Mouse (Mus musculus): ENCODE measurements around the gene Zeb2. TPM values are rescaled to one million over a fixed set of nuclear protein-coding genes. Genes with fewer than 3 reads are reported as not detected.

Gene Zeb2
- polyA plus RNA-seq, 1 experiment: 57.8 TPM

DNA sequence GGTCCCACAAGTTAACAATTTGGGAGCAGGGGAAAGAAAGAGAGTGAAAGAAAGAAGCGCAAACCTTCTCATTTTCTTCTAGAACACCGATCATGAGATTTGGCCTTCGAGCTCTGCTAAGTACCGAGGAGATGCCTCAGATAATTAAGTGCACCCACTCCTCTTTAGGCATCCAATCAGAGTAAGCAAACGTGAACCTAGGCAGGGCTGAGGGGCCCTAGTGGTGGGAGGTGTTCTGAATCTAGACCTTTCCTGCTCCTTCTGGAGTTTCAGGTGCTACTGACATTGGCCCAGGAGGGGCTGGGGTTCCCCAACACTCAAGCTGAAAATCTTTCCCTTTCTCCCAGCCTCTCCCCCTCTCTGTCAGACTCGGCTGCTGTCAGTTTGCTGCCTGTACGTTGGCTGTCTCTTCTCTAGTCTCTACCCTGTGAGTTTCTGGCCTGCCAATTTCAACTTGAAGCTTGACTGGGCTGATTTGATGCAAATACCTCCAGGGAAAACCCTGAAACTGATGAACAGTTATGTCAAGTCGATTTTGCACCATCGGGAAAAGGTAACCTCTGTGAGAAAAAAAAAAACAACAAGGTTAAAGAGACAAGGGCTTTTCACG, 20.5 kb downstream of the Zeb2 start:
- no peak for DNase-seq (ENCODE audit: low read depth)

DNA sequence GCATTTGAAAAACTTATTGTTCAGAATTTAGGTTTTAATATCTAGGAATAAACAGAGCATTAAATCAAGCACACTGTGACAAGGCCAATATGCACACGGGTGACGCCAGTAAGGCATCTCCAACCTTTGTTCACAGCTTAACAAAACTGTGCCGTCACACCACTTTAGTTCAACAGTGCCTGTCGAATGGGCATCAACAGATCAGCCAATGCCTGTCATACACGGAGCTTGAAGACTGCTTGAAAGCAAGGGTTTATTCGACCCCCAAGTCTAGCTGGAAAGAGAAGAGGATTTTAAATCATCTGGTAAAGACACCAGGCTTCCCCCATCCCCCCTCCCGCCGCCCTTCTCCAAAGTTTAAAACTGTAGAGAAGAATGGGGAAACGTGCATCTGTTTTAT, 21.4 kb downstream of the Zeb2 start:
- no peak for DNase-seq (ENCODE audit: low read depth)

DNA sequence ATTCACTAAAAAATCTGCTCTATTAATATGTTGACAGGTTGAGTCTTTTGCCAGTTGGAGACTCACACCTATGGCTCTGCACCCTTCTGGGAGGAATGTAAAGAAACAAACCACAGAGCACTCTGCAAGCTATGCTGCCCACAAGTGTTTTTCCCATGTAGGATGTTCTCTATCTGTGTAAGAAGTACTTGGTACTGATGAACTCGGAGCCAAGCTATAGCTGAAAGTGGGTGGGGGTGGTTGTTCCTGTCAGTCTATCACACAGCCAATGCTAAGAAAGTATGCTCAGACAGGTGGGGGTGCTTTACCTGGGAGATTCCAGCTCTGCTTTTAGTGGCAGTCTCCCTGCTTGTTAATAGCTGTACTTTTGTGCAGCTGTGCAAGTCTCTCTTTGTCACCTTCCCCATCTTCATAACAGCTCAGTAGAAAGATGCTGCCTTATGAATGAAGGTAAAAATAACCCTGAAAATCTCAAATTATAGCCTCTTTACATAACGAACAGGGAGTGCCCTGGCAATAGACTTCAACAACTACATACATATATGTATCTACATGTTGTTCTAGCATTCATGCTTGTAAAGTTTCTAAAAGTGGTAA, 22.7 kb downstream of the Zeb2 start:
- DNase-seq (ENCODE audit: low read depth): no peak

DNA sequence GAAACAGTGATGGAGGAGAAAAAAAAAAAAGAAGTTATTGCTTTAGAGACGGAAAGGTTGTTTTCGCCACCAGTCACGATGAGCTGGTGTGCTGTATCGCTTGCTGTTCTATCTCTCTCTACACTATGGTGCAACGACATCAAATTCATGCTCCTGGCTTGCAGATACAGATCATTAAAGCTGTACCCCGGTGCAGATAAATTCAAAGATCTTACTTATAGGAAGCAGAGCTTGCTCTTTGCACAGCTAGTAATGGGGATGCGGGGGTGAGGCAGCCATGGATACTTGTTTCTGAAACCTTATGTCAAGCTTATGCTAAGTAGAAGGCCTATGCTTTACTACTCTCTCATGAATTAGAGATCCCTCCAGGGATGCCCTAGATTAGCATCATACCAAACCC, 23.7 kb downstream of the Zeb2 start:
- DNase-seq (ENCODE audit: low read depth): no peak

DNA sequence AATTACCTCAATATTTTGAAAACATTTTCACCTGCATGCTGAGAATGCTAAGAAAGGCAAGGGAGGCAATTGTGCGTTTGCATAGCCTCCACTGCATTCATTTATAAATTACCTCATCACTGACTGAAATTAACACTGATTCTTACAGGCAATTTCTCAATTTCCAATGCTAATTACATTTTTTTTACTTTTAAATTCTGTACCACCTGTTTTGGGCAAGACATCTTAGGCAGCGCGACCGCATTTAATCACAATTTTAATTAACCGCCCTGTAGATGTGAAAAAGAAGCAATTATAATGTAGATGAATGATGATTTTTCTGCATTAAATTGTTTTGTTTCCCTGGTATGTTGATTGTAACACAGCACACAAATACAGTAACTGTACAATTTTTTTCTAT, 24.5 kb downstream of the Zeb2 start:
- DNase-seq (ENCODE audit: low read depth): no peak

DNA sequence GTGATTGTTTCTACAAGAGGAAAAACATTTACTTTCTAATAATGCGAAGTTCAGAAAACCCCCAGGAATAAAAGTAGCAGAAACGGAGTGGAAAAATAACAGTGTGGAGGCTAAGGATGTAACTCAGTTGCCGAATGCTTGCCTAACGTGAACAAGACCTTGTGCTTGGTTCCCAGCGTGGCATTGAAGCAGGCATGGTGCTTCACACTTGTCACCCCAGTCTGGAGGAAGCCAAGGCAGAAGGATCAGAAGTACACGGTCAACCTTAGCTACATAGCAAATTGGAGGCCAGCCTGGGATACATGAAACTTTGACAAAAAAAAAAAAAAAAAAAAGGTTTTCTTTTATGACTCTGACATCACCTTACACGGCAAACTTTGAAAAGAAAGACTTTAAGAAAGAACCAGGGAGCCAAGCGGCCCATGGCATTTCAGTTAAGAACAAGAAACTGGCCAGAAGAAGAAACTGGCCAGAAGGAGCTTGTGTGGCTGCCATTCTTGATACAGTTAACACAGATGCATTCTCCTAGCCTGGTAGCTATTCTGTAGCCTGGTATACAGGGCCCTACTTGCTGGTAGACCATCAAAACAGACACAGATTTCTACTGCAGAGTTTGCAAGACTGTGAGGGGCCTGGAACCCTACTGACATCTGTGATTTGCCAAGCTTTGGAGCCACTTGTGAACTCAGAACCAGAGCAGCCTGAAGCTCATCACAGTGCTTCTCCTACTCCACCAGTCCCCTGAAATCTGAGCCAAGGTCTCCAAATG, 26.5 kb downstream of the Zeb2 start:
- no peak for DNase-seq (ENCODE audit: low read depth)

DNA sequence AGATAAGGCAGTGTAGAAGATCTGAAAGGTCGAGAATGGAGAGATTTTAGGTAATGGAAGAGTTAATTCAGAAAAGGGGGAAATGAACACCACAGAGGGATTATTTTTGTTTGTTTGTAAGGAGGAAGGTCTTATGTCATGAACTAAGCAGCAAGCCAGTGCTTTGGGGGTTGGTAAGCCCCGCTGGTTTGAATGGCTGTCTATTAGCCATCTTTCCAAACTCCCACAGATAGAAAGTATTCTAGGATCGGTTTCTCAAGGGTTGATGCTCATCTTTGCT, 28.0 kb downstream of the Zeb2 start:
- no peak for DNase-seq (ENCODE audit: low read depth)

DNA sequence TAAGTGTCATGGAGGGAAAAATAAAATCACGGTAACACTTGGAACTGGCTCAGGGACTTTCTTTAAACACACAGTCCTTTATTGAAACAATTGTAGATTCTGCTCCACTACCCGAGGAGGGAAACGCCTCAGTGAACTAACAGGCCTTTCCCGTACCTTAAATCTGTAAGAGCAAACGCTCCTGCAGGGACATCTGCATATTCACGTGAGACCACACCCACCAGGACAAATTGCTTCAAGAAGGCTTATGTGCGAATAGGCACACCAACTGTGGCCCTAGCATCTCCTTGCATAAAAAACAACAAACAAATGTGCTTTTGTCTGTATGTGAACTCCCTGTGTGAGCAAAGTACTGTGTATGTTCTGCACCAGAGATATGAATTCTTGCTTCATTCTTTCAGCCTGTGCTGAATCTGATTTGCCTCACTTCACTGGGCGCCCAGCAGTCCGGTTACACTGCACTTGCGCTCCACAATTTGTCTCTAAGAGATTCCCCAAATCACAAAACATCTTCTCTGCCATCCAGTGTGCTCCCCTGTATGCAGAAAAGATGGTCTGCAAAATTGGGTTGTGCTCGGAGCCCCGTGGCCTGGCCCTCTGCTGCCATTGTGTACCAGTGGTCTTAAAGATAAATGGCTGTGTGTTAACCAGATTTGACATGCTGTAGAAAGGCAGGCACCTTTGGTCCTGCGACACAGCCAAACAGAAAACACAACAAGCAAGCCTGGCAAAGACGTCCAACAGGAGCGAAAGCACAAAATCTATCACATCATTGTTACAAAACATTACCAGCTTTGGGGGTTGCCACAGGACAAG, 28.6 kb downstream of the Zeb2 start:
- no peak for DNase-seq (ENCODE audit: low read depth)

DNA sequence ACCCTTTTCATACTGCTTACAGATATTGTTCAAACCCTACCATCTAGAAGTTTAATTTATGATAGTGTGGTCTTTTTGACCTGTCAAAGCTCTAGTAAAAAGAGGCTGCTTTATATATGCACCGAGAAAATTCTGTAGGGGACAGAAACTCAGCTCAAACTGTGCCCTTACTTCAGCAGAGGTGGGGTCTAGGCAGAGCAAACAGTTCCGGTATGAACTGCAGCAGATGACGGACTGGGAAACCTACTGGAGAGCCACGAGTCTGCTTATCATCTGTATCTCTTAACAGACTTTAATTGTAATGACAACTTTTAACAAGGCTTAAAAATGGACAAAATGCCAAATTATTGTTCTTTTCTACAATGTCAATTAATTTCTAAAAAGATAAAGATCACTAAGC, 30.0 kb downstream of the Zeb2 start:
- no peak for DNase-seq (ENCODE audit: low read depth)

DNA sequence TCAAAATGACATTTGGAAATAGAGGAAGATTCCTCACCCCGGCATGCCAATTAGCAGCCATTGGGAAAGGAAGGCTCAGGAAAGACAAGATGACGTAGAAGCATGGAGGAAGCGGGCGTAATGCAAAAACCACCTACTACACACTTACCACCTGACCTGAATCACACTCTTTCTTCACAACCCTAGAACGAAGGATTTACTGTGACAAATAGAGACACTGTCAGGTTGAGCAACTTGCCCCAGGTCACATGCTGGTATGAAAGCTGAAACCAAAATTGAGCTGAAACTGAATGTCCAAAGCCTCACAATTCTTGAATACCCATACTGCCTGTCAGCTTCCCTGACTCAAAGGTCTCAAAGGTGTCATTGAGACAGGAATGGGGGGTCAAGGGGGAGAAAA, 31.5 kb downstream of the Zeb2 start:
- DNase-seq (ENCODE audit: low read depth): peak; percentile 30

DNA sequence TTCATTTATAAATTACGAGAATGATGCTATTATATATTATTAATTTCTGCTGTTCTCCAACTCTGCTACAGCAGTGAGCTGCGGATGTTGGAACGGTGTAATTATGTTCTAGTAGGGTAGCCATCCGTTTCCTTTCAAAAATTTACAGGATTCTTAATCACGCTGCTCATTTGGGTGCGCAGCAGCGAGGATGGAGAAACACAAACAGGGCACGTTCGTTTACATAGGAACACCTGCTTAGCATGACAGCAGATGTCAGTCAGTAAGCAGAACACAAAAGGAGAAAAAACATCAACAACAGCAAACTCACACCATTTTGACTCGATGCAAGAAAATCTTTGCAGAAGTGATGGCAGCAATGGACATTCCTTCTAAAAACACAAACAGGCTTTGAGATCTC, 34.2 kb downstream of the Zeb2 start:
- DNase-seq (ENCODE audit: low read depth): no peak

DNA sequence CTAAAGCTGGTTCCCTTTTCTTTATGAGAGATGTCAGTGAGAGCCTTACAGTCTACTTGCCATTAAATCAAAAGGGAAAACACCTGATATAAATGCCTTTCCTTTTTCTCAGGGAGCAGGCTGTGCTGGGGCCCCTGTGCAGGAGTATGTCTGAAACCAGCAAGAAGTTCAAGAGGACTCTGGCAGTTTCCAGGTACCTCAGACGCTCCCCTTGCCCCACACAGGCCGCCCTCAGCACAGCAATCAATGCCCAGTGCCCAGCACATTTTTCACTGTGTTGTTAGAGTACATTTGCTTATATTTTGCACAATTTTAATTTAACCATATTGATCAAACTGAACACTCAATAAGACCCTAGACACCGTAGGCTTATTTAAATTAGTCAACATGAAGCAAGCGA, 35.6 kb downstream of the Zeb2 start:
- DNase-seq (ENCODE audit: low read depth): no peak

DNA sequence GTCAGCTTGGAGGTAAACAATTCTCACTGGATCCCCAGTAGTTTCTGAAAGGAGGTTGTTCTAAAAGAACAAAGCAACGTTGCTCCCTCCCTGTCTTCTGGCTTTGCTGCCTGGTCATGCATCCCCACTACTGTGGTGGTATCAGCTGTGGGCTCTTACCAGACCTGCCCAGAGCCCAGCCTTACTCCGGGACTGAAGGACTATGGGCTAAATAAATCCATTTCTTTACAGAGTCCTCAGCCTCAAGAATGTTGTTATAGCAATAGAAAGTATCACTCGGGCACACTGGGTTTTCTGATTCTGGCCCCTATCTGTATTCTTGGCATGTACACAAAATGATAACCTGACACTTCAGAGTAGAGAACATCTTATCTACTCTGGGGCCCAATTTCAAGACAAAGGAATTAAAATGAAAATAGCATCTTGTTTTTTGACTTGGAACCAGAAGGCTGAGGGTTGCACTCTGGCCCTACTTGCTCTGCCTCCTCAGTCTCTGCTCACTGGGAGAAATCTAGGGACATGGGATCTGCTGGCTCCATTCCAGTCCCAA, 39.2 kb downstream of the Zeb2 start:
- no peak for DNase-seq (ENCODE audit: low read depth)

DNA sequence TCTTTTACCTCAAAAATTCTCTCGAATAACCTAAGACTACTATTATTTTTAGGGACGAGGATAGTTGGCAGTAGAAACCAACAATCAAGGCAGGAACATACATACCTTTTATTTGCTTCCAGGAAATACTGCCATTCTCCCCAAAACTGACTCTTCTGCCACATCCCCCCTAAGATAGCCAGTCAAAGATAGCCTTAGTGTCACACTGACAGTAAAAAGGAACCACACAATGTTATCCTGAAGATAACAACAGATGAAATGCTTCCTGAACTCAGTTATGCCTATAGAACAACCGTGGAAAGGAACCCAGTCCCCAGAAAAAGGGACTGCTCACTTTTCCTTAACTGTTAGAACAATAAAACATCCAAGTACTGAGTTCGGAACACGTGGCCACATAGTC, 39.8 kb downstream of the Zeb2 start:
- no peak for DNase-seq (ENCODE audit: low read depth)

DNA sequence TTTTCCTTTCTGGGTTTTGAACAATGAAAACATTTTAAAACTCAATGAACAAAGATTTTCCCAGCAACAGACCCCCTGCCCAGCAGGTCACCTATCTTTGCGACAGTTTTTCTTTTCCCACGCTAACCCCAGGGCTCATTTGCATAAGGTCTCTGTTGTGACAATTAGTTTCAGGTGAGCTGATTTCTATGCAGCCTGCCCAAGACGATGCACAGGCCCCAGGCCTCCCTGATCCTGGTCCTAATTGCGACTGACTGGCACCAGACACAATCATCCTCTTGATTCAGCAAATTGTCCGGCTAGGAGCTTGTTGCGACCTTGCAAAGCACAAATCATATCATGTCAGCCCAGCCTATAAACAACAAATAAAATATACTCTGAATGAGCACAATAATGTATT, 44.2 kb downstream of the Zeb2 start:
- DNase-seq (ENCODE audit: low read depth): no peak

DNA sequence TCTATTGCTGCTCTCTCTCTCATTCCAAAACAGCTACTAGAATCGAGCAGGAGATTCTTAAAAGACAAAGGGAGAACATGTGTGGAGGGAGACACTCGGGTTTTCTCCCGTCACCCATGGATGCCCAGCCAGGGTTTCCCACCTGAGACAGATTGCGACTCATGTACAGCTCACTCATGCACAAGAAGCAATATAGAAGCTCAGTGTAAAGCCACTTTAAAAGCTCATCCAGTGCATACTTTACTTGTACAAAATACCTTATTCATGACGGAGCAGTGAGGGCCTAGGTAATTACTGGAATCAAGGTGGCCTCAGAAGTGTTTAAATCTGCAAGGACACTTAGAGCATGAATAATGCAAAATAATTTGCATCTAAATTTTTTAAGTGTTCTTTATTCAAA, 45.9 kb downstream of the Zeb2 start:
- no peak for DNase-seq (ENCODE audit: low read depth)

DNA sequence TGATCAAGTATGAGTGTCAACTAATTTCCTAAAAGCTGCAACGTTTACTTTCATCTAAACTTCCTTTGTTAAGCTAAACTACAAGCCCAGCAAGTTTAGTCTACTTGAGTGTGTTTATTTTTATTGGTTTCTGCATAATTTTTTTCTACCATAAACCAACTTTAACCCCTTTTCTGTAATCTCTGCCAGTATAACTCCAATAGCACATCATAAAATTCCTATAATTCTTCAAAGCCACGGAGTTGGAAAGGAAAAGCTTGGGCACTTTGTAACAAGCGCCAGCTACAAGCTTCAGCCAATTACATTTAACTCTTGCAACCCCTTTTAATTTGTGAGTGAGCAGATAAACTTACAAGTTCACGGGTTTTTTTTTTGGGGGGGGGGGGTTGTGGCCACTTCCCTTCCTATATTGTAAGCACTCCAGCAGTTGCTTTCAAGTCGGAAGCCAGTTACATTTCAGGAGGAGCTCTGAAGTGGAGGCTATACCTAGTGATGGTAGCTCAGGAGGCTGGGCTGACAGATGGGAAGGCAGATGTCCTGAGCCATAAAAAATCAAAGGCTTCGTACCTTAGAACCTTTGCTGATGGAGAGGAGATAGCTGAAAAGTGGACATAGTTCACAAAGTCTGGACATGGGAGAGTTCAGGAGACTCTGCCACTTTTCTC, 46.5 kb downstream of the Zeb2 start:
- no peak for DNase-seq (ENCODE audit: low read depth)

DNA sequence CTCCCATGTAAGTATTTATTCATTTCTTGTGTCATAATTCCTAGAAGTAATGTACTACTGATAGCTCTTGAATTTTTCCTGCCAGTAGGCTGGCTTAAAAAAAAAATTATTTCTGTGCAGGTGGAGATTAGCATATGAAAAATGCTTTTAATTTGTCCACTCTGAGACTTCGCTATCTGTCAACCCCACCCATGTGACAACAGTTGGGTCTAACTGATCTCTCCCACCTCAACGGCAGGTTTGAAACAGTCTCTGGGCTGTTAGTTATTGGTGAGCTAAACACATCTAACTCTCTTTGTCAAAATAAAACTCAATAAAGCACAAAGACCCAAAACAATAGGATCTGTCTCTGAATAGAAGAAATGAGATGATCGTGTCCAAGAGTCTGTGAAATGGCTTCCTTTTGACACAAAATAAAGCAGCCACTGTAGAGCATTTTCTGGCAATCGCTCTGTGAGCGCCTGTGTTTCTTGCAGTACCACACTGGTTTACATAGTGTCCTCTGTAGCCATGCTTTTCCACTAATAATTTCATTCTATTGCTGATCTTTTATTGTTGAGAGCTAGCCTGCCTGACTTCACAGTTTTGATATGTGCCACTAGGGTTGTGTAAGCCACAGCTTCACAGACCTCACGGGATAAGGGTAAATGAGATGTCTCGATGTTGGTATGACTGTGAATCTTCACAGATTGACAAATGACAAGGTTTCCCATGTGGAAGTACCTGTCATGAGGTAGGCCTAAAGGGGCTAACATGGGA, 48.2 kb downstream of the Zeb2 start:
- no peak for DNase-seq (ENCODE audit: low read depth)

DNA sequence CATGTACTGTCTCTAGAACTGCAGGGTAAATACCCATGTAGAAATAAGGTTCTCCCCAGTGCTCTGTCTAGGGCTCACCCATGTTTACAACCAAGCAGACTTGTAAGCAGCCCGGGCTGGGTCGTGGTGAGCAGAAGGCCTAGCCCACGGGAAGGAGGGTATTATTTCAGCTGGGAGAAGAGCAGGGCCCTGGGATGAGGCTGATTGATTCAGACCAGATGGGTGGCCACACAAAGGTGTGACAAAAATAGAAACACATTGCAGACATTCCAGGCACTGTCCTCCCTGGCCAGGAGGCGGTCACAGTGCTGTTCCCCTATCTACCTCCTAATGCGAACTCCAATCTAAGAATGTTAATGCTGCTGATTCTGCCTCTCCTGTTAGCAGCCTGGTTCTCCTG, 50.1 kb downstream of the Zeb2 start:
- no peak for DNase-seq (ENCODE audit: low read depth)

DNA sequence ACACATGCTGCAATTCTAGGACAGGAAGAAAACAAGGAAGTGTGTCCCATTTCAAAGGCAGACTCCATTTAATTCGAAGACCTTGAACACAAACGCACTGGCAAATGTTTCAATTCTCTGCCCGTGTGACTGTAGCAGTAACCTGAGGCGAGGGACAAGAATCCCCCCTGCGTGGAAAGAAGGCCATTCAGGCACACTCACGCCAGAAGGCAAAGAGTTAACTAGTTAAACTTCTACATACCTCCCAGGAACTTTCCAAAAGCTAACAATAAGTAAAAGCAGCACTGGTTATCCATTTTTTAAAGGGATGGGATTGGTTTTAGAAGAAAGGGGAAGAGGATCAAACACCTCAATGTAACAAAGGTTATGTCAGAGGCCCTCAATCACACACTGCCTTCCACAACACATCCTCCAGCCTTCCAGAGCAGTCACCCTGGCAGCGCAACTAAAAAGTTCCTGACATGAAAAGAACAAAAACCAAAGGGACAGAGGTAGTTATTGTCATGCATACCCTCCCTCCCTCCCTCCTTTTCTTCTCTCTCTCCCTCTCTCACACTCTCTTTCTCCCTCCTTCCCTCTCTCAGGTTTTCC, 53.8 kb downstream of the Zeb2 start:
- DNase-seq (ENCODE audit: low read depth): no peak

DNA sequence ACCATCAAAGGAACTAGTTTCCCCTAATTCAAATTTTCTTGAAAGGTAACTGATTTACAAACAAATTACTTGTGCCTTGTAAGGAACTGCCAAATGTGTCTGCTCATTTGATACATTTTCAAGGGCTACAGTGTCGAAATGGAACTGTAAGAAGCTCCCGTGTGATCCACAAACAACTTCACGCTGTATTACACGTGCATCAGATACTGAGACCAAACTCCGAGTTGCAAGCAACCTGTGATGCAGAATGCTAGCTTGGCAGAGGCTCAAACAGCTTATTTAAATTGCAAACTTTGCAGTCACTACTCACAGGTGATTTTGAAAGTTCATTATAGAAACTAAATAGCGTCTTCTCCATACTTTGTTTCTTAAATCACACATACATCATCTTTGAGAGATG, 55.1 kb downstream of the Zeb2 start:
- no peak for DNase-seq (ENCODE audit: low read depth)

Measured in gonadal fat pad, adult 2 months (tissue).